In genomic region chr6:88925640-88926205, GRCm38 (mm10) we compare ENCODE assay signal across 7 mouse cellular contexts. TPM values are rescaled to one million over a fixed set of nuclear protein-coding genes. Genes with fewer than 3 reads are reported as not detected.
A peak's percentile ranks its signal among the peaks of the same experiment; 100 is the strongest.
DNase-seq lines count a peak whose midpoint lies in the region; ATAC-seq and TF ChIP-seq lines count a peak whose summit lies in the region.

No protein-coding gene starts in this region.

- no peaks in the 10 kb centered on the region for H3K36me3 ChIP-seq in hindbrain, embryonic 11.5 days (ENCODE audit: control insufficient read depth, insufficient read depth, low read length)
- H3K36me3 ChIP-seq in myocyte (ENCODE audit: control insufficient read depth, insufficient read depth) = no peaks in the 10 kb centered on the region

- no peaks in the 10 kb centered on the region for H3K9me3 ChIP-seq in hindbrain, embryonic 11.5 days (ENCODE audit: control insufficient read depth, low read length)

- peak overlapping the region; percentile 38 for H3K9ac ChIP-seq in hindbrain, embryonic 11.5 days (ENCODE audit: low read depth, low read length)

- H3K79me2 ChIP-seq in myocyte (ENCODE audit: control insufficient read depth, insufficient read depth) = no peaks in the 10 kb centered on the region

- 0 out of 2 replicates have a peak overlapping the region, but pooled peaks have one; percentile 11 for H3K4me2 ChIP-seq in hindbrain, embryonic 11.5 days (replicated peaks; ENCODE audit: low read depth, low read length)
- H3K4me2 ChIP-seq in myocyte (ENCODE audit: low read depth) = peak overlapping the region; percentile 60

- ATAC-seq in CD4-positive, CD25-positive, alpha-beta regulatory T cell, adult 4 months = peak; percentile 41
- peak; percentile 81 for ATAC-seq in hindbrain, embryonic 11.5 days (ENCODE audit: low FRiP score)
- ATAC-seq in monocyte, adult 5-6 weeks (replicated peaks; ENCODE audit: insufficient number of reproducible peaks, low FRiP score, low TSS enrichment, poor library complexity, severe bottlenecking) = no peak

- no peak overlapping the region for H3K4me3 ChIP-seq in hindbrain, embryonic 11.5 days (ENCODE audit: low read depth, low read length)
- H3K4me3 ChIP-seq in myocyte = no peak overlapping the region

- no peak overlapping the region for H3ac ChIP-seq in myocyte (ENCODE audit: control insufficient read depth, insufficient read length)

- peak; percentile 64 for DNase-seq in Muller cell, postnatal 12 days (ENCODE audit: inconsistent ontology term)
- DNase-seq in hindbrain, embryonic 11.5 days (ENCODE audit: low spot score) = peak; percentile 83
- DNase-seq in liver = no peak
- no peak for DNase-seq in cerebellum, adult 18-20 months

- H3K27me3 ChIP-seq in hindbrain, embryonic 11.5 days (ENCODE audit: control insufficient read depth, insufficient read depth, low read length) = no peaks in the 10 kb centered on the region
- no peaks in the 10 kb centered on the region for H3K27me3 ChIP-seq in myocyte (ENCODE audit: control insufficient read depth, insufficient read depth, insufficient read length)

- peaks cover 37% of the 10 kb centered on the region for H3K4me1 ChIP-seq in hindbrain, embryonic 11.5 days (replicated peaks; ENCODE audit: control insufficient read depth, insufficient read depth, low read length)

- WGBS in hindbrain, embryonic 11.5 days = 7% methylated on average over 4 of the region's 4 CpGs

- H3K27ac ChIP-seq in hindbrain, embryonic 11.5 days (ENCODE audit: low read depth, low read length) = peak overlapping the region; percentile 96

- TF ChIP-seq POLR2A in myocyte (IDR thresholded peaks at IDR 0.05; ENCODE audit: insufficient read length, low read depth) = no peak

TF ChIP-seq in myocyte, 11 proteins besides CTCF, POLR2A, EP300 and RAD21:
- TF ChIP-seq USF1 (IDR thresholded peaks at IDR 0.05; ENCODE audit: low read depth) (no peak), TCF12 (IDR thresholded peaks at IDR 0.05; ENCODE audit: insufficient read depth, poor library complexity, severe bottlenecking) (no peak), E2F4 (IDR thresholded peaks at IDR 0.05; ENCODE audit: insufficient read depth) (no peak), CEBPB (IDR thresholded peaks at IDR 0.05; ENCODE audit: insufficient read depth, poor library complexity, severe bottlenecking) (no peak), MYOD1 (IDR thresholded peaks at IDR 0.05; ENCODE audit: control insufficient read depth in 1 of 3, insufficient read length in 2 of 3, low read depth in 2 of 3) (no peak), TCF3 (IDR thresholded peaks at IDR 0.05; ENCODE audit: insufficient read length, low read depth) (no peak), MYOG (IDR thresholded peaks at IDR 0.05; ENCODE audit: control insufficient read depth in 1 of 3, insufficient read depth in 1 of 3, insufficient read length in 2 of 3, low read depth in 2 of 3) (no peak), SRF (IDR thresholded peaks at IDR 0.05; ENCODE audit: control insufficient read depth, insufficient read length, low read depth) (no peak), POLR2AphosphoS2 (IDR thresholded peaks at IDR 0.05; ENCODE audit: insufficient read length, low read depth) (no peak), REST (IDR thresholded peaks at IDR 0.05; ENCODE audit: insufficient read depth, insufficient read length) (no peak), MAX (IDR thresholded peaks at IDR 0.05; ENCODE audit: low read depth) (no peak)

RNA-seq across cellular contexts. Expression of gene Tpra1, which starts 23.7 kb away (rescaled TPM):
- polyA plus RNA-seq in CD4-positive, CD25-positive, alpha-beta regulatory T cell, adult 4 months (2017; shearing (Covaris generic)) = 10 to 100 TPM; 54.7 to 74.1 TPM
- 40.1 and 45.4 TPM in 2 replicates for polyA plus RNA-seq in hindbrain, embryonic 11.5 days (2014; fragmentation: Nextera tagmentation; extraction: Ambion mirVana)
- polyA plus RNA-seq in myocyte (2012; fragmentation: generic; extraction: Trizol) = 27.3 TPM
- total RNA-seq in monocyte, adult 5-6 weeks (2017) = 24.4 to 70.1 TPM (median 35.2 TPM) in 3 replicates

RNA-seq across cellular contexts. Expression of gene Mcm2, which starts 27.1 kb away (rescaled TPM):
- 10 to 100 TPM; 19.8 to 34.7 TPM for polyA plus RNA-seq in CD4-positive, CD25-positive, alpha-beta regulatory T cell, adult 4 months (2017; shearing (Covaris generic))
- polyA plus RNA-seq in hindbrain, embryonic 11.5 days (2014; fragmentation: Nextera tagmentation; extraction: Ambion mirVana) = 146 and 191 TPM in 2 replicates
- polyA plus RNA-seq in myocyte (2012; fragmentation: generic; extraction: Trizol) = 42.1 TPM
- total RNA-seq in monocyte, adult 5-6 weeks (2017) = 10.9 to 27.9 TPM (median 20.2 TPM) in 3 replicates

RNA-seq across cellular contexts. Expression of gene Podxl2, which starts 50.9 kb away (rescaled TPM):
- polyA plus RNA-seq in CD4-positive, CD25-positive, alpha-beta regulatory T cell, adult 4 months (2017; shearing (Covaris generic)) = under 1 TPM in 1 of 2 experiments, not detected in 1; 0.32 TPM
- polyA plus RNA-seq in hindbrain, embryonic 11.5 days (2014; fragmentation: Nextera tagmentation; extraction: Ambion mirVana) = 151 and 156 TPM in 2 replicates
- polyA plus RNA-seq in myocyte (2012; fragmentation: generic; extraction: Trizol) = 3.4 TPM
- not detected in 3 replicates for total RNA-seq in monocyte, adult 5-6 weeks (2017)

Comparison
In these comparisons a context has a peak if more than half of its experiments do, and no peak if none do; other contexts are left out.
1. DNase-seq: peak in Muller cell, postnatal 12 days (single experiment) and hindbrain, embryonic 11.5 days (single experiment); none in liver (single experiment) and cerebellum, adult 18-20 months (0 of 2).
2. RNA of gene Podxl2, which starts 50.9 kb away (polyA plus RNA-seq): 151 to 156 TPM in hindbrain, embryonic 11.5 days; 3.4 TPM in myocyte (single experiment) and 0.32 TPM in CD4-positive, CD25-positive, alpha-beta regulatory T cell, adult 4 months; every median in the first group is over 10 times any median in the second.